Mouse (Mus musculus) liver, postnatal 0 days (tissue): ENCODE results near the gene Il22ra2.

Source experiments
- CTCF ChIP-seq: sonication (generic); IDR thresholded peaks from 2 replicates; pipeline ENCODE4 v1.5.1; 2016; ENCODE audit warnings: antibody characterized with exemption, low read depth
- EP300 ChIP-seq: IDR thresholded peaks from 2 replicates; pipeline ENCODE4 v1.6.1; 2016; ENCODE audit warnings: antibody characterized with exemption, low read depth, mild to moderate bottlenecking

- TF ChIP-seq CTCF (no peak), EP300 (no peak)
Measured at GRCm38 (mm10) chr10:19580660-19581059, 41.1 kb upstream of the Il22ra2 start.
